10 mouse cellular contexts compared by ENCODE assay signal in genomic region chr9:25549130-25550060, GRCm38 (mm10).
DNase-seq lines count a peak whose midpoint lies in the region; ATAC-seq lines count a peak whose summit lies in the region.
"Had no signal": no experiment of that assay in that cellular context is flagged by ENCODE, and none has a peak within 500 bp of the region (broad histone marks: within the 10 kb centered on the region; RNA-seq: fewer than 3 reads in every experiment).

No protein-coding gene starts in this region.

- no peak for ATAC-seq in cerebellum, adult (ENCODE audit: insufficient number of reproducible peaks, low FRiP score, low TSS enrichment)
- no peak for ATAC-seq in liver, embryonic 12.5 days
- ATAC-seq in liver, embryonic 11.5 days (replicated peaks; ENCODE audit: low FRiP score): no peak
- peak; percentile 63 for ATAC-seq in granulocyte monocyte progenitor cell, adult 5-6 weeks (replicated peaks; ENCODE audit: poor library complexity, severe bottlenecking)

- H3K4me3 ChIP-seq in liver, embryonic 12.5 days: no peak overlapping the region
- H3K4me3 ChIP-seq in liver, embryonic 11.5 days (ENCODE audit: low read depth, low read length): no peak overlapping the region
- H3K4me3 ChIP-seq: myocyte had no signal

- WGBS in liver, embryonic 12.5 days (ENCODE audit: insufficient replicate concordance): 58% methylated on average over 8 of the region's 8 CpGs
- 70% methylated on average over 8 of the region's 8 CpGs for WGBS in liver, embryonic 11.5 days

- no peaks in the 10 kb centered on the region for H3K4me1 ChIP-seq in liver, embryonic 12.5 days
- peaks cover 2% of the 10 kb centered on the region; the same call in 1 of the 2 replicates for H3K4me1 ChIP-seq in liver, embryonic 11.5 days (replicated peaks; ENCODE audit: control insufficient read depth, insufficient read depth, low read length)

- no peaks in the 10 kb centered on the region for H3K27me3 ChIP-seq in liver, embryonic 12.5 days (replicated peaks)
- no peaks in the 10 kb centered on the region for H3K27me3 ChIP-seq in liver, embryonic 11.5 days (replicated peaks; ENCODE audit: control insufficient read depth, insufficient read depth, low read length)

- no peak overlapping the region for H3K4me2 ChIP-seq in liver, embryonic 12.5 days
- no peak overlapping the region for H3K4me2 ChIP-seq in liver, embryonic 11.5 days
- H3K4me2 ChIP-seq: lung, embryonic 14.5 days had no signal

- no peaks in the 10 kb centered on the region for H3K9me3 ChIP-seq in liver, embryonic 12.5 days (replicated peaks)
- H3K9me3 ChIP-seq in liver, embryonic 11.5 days (ENCODE audit: control insufficient read depth, low read length): no peaks in the 10 kb centered on the region

- 0 out of 2 replicates have a peak overlapping the region, but pooled peaks have one; percentile 23 for H3K27ac ChIP-seq in liver, embryonic 12.5 days
- no peak overlapping the region for H3K27ac ChIP-seq in liver, embryonic 11.5 days (ENCODE audit: low read depth, low read length)

- H3K36me3 ChIP-seq in liver, embryonic 12.5 days: no peaks in the 10 kb centered on the region
- no peaks in the 10 kb centered on the region for H3K36me3 ChIP-seq in liver, embryonic 11.5 days (ENCODE audit: control insufficient read depth, insufficient read depth, low read length)

- DNase-seq in cerebellum, adult 9-11 months: peak; percentile 16
- DNase-seq in liver, embryonic 11.5 days (ENCODE audit: low spot score): no peak
- peak; percentile 5 for DNase-seq in CD4-positive, CD25-positive, alpha-beta regulatory T cell, adult 2 months (ENCODE audit: low read depth, low spot score)
- no peak for DNase-seq in layer of hippocampus, postnatal 36 days
- no peak for DNase-seq in layer of hippocampus, adult 8-10 months (ENCODE audit: low spot score in 2 of 2)
- DNase-seq: lung, embryonic 14.5 days had no signal

- no peak overlapping the region for H3K9ac ChIP-seq in liver, embryonic 12.5 days
- H3K9ac ChIP-seq in liver, embryonic 11.5 days (ENCODE audit: low read depth, low read length): no peak overlapping the region
- H3K9ac ChIP-seq: lung, embryonic 14.5 days had no signal

Comparison
In these comparisons a context has a peak if more than half of its experiments do, and no peak if none do; other contexts are left out.
1. DNase-seq: peak in cerebellum, adult 9-11 months (single experiment) and CD4-positive, CD25-positive, alpha-beta regulatory T cell, adult 2 months (single experiment); none in liver, embryonic 11.5 days (single experiment), layer of hippocampus, postnatal 36 days (0 of 2) and layer of hippocampus, adult 8-10 months (0 of 2).